Mouse (Mus musculus) intestine, embryonic 16.5 days (tissue): ENCODE results near the gene Dnajc27. TPM values are rescaled to one million over a fixed set of nuclear protein-coding genes. Genes with fewer than 3 reads are reported as not detected.

ENCODE experiments used
- polyA plus RNA-seq: library from polyadenylated mRNA; unstranded; fragments of >200 nt; fragmentation: Nextera tagmentation; extraction: Ambion mirVana; gene quantifications from 2 replicates; pipeline ENCODE4 v1.2.1, GENCODE M21; 2015

The Dnajc27 gene
- polyA plus RNA-seq, 1 experiment from 2014 or later, result 3.7 TPM

Other genes starting within 250 kb of the Dnajc27 start
- 2.4 and 2.5 TPM in 2 replicates for gene Pomc, start 127.6 kb upstream of the Dnajc27 start, polyA plus RNA-seq
- gene Efr3b, start 43.7 kb upstream of the Dnajc27 start, polyA plus RNA-seq, result 2.6 and 3.2 TPM in 2 replicates
- 5.0 and 5.4 TPM in 2 replicates for gene Adcy3, start 50.5 kb downstream of the Dnajc27 start, polyA plus RNA-seq
- gene Ptrhd1, start 151.4 kb downstream of the Dnajc27 start, polyA plus RNA-seq, result 5.5 and 5.6 TPM in 2 replicates
- gene Cenpo, start 151.7 kb downstream of the Dnajc27 start, polyA plus RNA-seq, result 9.8 and 11.1 TPM in 2 replicates